Mouse (Mus musculus) gastrocnemius, postnatal 14 days (tissue): ENCODE measurements around the gene Ppy. TPM values are rescaled to one million over a fixed set of nuclear protein-coding genes. Genes with fewer than 3 reads are reported as not detected.
A peak's percentile ranks its signal among the peaks of the same experiment; 100 is the strongest.

Experiments
- DNase-seq: peaks from one replicate; pipeline ENCODE4 v3.0.0; 2021; ENCODE audit warnings: mixed read lengths
- intact Hi-C: fragments of 180-260 bp; cut with DNase I; formaldehyde crosslinking; loops from one replicate; pipeline ENCODE4 v1.15.1; 2025; ENCODE audit warnings: low total_unique reads
- long read RNA-seq, 2 experiments: library from polyadenylated mRNA; stranded (forward); transcript quantifications; one replicate each; pipeline ENCODE4 v2.0.0; 2021
- total RNA-seq, 2 experiments: library from RNA; stranded (reverse); gene quantifications; 2 replicates each; pipeline ENCODE4 v1.2.3; 2021

Ppy gene
- not detected for total RNA-seq
- long read RNA-seq, experiment 1 = 0 reads
- long read RNA-seq, experiment 2 = 0 reads

DNA sequence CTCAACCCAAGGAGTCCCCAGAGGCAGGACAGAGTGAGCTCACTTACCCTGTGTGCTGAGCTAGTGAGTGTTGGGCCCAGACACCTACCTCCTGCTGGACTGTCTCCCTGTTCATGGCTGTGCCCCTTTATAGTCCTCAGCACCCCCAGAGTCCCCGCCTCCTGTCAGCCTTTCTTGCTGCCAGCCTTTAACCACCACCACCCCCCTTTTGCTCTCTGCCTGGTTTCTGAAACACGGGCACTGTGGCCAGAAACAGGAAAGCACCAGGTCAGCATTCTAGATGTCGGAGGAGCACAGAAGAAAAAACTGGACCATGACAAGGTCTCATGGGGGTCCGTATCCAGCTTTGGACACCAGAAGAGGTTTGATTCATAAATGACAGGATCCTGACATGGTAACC lies at the start of gene Ppy:
TSS of gene Ppy (minus strand) at position 101 of the 400 bp plus-strand sequence.
- intact Hi-C loops = loop anchor here (5.0 to 10.0 kb wide), 2 partner anchors 36 to 164 kb away; partner anchors contain the start of gene Asb16

DNA sequence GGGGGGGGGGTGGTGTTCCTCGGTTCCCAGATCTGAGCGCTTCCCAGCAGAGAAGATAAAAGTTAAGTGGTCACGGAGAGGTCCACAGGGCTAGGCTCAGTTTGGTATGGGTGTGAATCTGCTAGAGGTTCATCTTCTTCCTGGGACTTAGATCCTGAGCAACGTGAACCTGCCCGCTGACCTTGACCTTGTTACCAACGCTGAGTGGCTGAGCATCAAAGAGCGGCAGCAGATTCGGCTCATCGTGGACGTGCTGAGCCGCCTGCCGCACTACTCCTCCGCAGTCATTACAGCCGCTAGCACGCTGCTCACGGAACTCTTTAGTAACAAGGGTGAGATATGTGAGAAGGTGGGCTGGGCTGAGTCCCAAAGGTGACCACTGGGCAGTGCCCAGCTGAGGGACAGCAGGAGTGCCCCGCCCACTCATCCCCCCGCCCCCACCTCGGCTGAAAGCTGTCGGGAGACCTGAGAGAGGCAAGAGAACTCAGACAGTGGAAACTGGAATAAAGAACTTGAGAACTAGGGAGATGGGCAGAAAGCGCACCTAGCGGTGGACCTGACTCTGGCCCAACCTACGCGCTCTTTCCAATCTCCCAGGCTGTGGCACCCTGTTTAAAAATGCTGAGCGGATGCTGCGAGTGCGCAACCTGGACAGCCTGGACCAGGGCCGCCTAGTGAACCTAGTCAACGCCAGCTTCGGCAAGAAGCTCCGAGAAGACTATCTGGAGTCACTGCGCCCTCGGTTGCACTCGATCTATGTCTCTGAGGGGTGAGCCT lies 46.3 kb upstream of the Ppy start:
- no peak for DNase-seq
- intact Hi-C loops = no loop called here

More for the DNA sequence above, at the start of gene Ppy:
- no peak for DNase-seq

DNA sequence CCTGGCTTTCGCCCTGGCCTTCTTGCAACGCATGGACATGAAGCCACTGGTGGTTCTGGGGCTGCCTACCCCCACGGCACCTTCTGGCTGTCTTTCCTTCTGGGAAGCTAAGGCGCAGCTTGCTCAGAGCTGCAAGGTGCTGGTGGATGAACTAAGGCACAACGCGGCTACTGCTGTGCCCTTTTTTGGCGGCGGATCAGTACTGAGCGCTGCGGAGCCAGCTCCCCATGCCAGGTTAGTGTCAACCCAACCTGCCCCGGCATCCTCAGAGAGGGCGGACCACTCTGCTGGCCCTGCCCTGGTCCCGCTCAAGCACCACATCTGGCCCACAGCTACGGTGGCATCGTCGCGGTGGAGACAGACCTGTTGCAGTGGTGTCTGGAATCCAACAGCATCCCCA lies 45.4 kb upstream of the Ppy start:
- intact Hi-C loops = no loop called here
- DNase-seq = no peak

DNA sequence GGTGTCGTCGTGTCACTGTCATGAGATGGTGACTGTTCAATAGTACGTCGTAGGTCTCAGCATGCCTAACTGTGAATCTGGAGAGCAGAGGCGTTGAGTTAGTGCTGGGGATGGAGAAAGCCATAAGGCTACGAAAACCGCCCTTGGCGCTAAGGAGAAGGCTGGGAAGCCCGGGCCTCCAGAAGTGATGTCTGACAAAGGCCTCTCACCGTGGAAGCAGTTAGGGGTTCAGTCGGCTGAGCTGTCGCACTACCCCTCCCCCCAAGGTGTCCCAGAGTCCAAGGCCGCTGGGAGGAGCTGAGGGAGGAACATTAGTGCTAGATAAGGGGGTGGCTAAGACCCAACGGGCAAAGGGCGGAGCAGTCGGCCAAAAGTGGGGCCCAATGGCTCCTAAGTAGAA lies 44.9 kb upstream of the Ppy start:
- no peak for DNase-seq
- intact Hi-C loops = no loop called here

DNA sequence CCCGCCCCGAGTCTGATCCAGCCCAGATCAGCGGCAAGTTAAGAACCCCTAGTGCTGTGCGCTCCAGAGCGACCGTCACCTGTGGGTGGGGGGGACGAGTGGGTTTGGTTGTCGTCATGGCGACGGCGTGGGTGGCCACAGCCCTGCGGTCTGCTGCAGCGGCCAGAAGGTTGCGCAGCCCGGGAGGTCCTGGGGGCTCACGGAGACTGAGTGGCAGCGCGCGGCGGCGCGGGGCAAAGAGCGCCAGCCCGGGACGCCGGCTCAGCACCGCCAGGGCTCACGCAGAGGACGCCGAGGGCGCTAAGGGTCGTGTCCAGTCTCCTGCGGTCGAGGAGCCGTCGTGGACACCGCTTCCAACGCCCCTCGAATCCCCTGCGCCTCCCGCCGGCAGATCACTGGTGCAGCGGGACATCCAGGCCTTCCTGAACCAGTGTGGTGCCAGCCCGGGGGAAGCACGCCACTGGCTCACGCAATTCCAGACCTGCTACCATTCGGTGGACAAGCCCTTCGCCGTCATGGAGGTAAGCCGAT lies 44.4 kb upstream of the Ppy start, which contains the start of gene Nags:
TSS of gene Nags (plus strand) at position 43 of the 531 bp plus-strand sequence.
- DNase-seq = no peak
- intact Hi-C loops = no loop called here

DNA sequence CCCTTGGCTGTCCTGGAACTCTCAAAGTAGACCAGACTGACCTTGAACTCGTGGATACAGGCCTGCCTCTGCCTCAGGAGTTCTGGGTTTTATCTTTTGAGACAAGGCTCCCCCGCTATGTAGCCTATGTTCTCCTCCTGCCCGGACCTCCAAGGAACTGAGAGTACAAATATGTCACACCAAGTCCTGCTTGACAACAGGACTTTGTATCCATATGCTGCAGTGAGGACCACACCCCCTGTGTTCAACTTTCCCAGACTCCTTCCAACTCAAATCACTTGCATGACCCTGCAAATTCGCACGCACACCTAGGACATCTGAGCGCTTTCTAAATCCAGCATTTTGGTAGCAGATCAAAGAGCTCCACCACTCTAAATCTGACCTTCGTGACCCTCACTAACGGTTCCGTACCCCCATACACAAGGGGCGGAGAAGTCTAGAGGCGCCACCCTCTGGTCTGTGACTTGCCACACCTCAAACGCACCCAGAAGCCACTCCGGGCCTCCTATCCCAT lies 43.9 kb upstream of the Ppy start:
- intact Hi-C loops = no loop called here
- DNase-seq = no peak

DNA sequence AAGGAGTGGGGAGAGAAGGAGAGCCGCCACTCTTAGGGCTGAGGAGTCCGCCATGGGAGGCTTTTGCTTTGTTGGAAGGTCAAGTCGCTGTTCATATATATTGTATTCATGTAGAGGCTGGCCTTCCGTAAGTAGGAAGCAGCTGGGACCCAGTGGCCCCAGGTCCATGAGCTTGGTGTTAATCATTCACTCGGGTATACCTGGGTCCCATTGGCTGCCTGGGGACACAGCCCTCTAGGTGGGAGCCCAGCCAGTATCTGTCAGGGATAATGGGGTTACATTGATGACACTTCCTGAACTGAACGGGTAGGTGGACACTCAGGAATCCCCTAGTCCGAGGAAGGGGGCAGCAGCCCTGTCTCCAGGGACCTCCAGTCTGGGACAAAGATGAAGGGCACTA lies 41.2 kb upstream of the Ppy start:
- no peak for DNase-seq
- intact Hi-C loops = no loop called here

DNA sequence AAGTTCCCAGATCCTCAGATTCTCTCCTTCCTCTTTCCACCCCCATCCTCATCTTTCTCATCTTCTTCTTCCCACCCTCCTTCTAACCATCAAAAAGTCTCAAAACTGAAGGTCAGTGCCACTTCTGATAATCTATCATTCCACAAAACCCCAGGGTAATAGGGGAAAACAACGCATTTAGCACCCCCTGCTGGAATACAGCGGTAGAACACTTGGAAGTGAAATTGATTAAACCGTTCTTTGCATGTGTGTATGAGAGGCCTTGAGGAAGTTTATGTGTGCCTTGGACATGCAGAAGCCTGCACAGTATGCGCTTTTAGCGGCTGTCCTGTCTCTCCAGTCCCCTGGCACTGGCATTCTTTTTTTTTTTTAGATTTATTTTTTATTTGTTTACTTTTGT lies 39.4 kb upstream of the Ppy start:
- DNase-seq = peak; percentile 37
- intact Hi-C loops = no loop called here

DNA sequence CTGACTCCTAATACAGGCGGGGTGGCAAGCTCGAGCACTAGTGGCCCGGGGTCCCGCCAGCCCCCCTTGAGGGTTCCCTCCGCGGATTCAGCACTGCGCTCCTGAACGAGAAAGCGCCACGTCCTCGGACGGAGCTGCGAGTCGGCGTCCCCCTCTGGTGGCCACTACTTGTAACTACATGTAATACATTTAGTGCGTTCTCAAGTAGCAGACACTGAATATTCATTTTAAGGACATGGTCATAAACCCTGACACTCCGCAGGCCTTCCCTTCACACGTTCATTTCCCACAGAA lies 37.3 kb upstream of the Ppy start:
- intact Hi-C loops = loop anchor here (5.0 kb wide), 2 partner anchors 36 to 76 kb away; partner anchors contain the start of gene Ppy
- peak; percentile 65 for DNase-seq

DNA sequence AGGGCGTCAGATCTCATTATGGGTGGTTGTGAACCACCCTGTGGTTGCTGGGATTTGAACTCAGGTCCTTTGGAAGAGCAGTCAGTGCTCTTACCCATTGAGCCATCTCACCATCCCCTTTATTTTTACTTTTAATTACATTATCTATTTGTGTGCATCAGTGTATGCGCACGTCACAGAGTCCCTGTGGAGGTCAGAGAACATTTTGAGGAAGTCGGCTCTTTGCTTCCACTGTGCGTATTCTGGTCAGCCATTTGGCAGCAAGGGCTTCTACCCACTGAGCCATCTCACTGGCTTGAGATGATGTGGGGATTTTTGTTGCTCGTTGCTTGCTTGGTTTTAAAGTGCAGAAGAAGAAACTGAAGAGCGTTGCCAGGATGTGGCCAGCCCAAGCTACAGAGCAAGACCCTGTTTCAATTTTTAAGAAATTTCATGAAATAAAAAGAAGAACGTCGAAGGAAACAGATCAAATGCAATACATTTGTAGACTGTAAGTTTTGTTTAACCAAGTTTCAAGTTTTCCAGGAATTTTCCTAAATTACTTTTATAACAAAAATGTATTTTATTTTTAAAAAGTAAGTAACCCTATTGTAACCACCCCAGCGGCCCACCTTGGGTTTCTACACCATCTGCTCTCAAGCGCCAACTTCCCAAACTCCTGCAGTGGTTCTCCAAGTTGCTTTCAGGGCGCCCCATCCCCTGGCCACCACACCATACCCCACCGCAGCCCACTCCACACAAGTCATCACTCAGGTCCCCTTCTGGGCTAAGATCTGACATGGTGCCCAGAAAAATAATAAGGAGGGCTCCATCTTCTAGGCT lies 36.7 kb upstream of the Ppy start:
- intact Hi-C loops = loop anchor here (5.0 kb wide), 2 partner anchors 36 to 76 kb away; partner anchors contain the start of gene Ppy
- no peak for DNase-seq

DNA sequence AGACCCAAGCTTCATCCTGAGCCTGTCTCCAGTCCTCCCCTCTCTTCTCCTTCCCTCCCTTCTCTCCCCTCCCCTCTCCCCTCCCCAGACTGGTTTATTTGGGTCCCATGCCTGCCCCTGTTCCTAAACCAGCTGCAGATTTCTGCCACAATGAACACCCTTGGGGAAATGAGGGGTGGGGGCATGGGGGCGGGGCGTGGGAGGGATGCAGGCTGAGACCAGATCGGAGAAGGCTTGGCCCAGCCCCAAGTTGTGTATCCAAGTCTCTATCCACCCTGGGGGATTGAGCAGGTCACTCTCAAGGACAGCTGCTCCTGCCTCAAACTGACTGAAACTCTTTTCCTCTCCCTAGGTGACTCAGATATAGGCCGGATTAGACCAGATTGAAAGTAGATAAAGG lies 33.4 kb upstream of the Ppy start:
- intact Hi-C loops = no loop called here
- DNase-seq = no peak

DNA sequence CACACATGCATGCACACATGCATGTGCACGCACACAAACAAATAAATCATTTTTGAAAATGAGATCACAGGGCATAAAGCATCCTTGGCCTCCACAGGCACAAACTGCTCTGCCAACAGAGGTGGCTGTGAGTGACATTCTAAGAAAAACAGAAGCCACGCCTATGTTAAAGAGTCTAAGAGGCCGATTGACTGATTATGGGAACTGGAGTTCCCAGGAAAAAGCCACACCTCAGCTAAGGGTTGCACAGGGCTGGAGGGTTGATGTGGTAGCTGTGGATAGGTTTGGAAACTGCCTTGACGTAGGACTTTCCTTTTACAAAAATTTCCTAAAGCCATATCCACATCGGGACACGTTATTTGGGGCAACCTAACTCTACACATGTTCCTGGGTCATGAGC lies 16.3 kb upstream of the Ppy start:
- intact Hi-C loops = no loop called here
- DNase-seq = no peak

DNA sequence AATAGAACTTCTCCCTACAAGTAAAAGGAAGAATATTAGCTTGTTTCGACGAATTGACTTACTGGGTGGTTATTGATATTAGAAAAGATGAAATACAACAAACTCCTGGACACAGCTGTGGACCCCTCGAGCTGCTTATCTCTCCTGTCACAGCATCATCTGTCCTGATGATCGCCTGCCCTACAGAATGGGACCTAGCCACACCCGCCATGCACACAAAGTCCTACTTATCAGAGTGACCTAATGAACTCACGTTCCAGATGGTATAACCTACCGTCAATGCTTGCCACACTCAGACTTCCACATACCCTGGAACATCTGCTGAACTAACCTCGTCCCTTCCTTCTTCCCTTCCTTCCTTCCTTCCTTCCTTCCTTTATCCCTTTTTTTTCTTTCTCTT lies 15.1 kb upstream of the Ppy start:
- intact Hi-C loops = no loop called here
- no peak for DNase-seq

DNA sequence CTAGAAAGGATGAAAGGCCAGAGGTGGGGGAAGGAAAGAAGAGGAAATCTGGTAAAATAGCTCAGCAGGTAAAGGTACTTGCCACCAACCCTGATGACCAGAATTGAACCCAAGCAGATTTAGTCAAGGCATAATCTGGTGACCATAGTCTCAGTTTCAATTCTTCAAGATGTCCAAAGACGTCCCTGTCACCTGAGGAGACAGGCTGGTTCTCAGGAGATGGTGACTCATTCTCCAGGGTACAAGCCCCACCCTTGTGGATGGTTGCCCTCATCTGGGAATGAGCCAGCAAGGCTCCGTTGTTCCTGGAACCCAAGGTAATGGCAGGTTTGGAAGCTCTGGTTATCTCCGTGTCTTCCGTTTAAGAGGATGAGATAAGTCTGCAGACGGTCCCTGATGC lies 10.5 kb upstream of the Ppy start:
- no peak for DNase-seq
- intact Hi-C loops = no loop called here

DNA sequence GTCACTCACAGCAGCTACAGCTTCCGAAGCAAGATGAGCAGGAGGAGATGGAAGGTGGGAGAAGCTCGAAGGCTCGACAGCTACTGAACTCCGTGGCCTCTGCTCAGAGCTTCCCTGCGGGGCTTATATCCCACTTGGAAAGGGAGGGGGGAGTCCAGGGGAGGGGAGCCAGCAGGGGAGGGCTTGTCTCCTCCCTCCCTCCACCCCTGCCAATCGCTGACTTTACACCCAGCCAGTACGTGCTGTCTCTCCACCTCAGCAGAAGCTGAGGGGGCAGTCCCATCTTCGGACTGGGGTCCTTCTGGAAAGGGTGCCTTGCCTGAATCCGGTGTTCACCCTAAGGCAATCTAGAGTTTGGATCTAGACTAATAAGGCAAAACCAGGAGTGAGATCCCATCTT lies 6.6 kb upstream of the Ppy start, which contains the start of gene Pyy:
TSS of gene Pyy (minus strand) at position 101 of the 400 bp plus-strand sequence.
- no peak for DNase-seq
- intact Hi-C loops = loop anchor here (10.0 kb wide), 1 partner anchor 157 kb away; the partner anchor contains the start of gene Asb16

DNA sequence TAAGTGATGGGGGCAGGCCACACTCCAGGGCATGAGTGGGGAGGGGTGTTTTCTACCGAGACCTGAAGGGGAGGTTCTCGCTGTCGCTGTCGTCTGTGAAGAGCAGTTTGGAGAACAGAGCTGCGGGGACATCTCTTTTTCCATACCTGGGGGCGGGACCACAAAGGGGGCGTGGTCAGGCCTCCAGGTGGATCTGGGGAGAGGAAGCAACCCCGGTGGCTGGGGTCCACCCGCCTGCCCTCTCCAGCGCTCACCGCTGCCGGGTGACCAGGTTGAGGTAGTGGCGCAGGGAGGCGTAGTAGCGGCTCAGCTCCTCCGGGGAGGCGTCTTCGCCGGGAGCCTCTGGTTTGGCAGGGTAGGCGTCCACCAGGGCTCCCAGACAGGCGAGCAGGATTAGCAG lies 5.8 kb upstream of the Ppy start:
- no peak for DNase-seq
- intact Hi-C loops = loop anchor here (10.0 kb wide), 1 partner anchor 158 kb away; the partner anchor contains the start of gene Asb16

DNA sequence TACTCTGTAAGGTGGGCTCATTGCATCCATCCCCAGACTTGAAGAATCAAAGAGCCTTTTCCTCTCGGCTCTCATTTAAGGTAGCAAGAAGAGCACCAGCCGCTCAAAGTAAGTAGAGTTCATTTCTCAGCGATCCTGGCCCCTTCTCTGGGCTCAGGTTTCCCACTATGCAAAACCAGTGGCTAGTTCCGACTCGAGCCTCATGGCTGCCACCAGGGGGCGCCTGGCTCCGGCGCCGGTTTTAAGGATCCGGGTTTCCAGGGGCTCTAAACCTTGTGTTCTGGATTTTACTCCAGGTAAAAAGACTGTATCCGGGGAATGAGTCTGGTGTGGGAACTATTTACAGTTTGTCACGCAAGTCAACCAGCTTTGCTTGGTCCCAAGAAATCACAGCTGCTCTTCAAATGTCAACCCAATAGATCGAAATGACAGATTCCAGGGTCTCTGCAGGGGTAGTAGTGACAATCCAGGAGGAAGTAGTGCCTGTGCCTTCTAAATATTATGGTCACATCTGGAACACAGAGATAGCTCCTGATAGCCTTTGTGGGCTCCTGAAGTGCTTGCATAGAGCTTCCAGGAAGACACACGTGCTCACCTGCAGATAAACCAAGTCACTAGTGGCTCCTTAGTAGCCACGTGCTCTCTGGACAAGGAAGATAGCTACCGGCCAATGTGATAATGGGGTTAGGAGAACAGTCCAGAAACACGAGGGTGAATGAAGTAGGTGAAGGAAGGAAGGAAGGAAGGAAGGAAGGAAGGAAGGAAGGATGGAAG lies 1.6 kb upstream of the Ppy start:
- DNase-seq = peak; percentile 66
- intact Hi-C loops = loop anchor here (5.0 to 10.0 kb wide), 2 partner anchors 35 to 162 kb away; partner anchors contain the start of gene Asb16

DNA sequence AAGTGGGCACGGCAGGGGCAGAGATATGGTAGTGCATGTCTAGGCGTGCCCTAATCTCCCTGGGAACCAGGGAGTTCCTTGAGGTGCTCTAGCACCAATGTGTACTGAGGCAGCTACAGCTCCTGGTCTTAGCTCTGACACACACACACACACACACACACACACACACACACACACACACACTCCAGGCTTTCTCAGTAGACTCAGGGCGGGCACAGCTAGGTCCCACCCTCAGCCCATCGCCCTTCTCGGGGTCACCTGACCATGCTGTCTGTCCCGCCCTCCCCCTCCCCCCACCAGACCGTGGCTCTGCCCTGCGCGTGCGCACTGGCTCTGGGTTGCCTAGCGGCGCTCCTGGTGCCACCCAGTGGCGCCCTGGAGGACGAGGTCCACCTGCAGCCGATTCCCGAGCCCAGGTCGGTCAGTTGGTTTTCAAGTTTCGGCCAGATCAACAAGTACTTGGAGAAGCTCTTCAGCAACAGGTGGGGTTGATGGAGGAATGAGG lies 4.2 kb downstream of the Ppy start:
- DNase-seq = peak; percentile 72
- intact Hi-C loops = no loop called here

DNA sequence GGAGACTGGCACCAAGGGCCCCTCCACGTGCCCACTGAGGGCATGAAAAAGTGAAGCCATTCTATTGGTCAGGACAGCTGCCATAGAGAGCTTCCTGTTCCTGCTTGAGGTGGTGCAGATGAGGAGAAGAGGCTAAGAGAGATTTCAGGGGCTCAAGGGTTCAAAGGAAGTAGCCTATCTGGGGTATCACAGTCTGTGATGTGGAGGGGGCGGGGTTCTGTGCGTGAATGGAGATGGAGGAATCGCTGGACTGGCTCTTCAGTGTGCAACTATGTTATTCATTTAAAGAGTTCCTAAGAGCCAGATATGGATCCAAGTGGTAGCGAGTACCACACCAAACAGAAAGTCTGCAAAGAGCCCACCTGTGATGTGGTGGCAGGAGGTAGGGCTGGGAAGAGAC lies 4.7 kb downstream of the Ppy start:
- intact Hi-C loops = no loop called here
- DNase-seq = no peak
